Mouse (Mus musculus) layer of hippocampus, adult 18-20 months (tissue): Measurements from ENCODE around the gene Atf5. TPM values are rescaled to one million over a fixed set of nuclear protein-coding genes. Genes with fewer than 3 reads are reported as not detected.

Experiments
- DNase-seq, 2 experiments: peaks; one replicate each; pipeline ENCODE4 v3.0.0; 2022; ENCODE audit warnings: low spot score in 2 of 2
- total RNA-seq, 2 experiments: library from RNA; stranded (reverse); gene quantifications; 2 replicates each; pipeline ENCODE4 v1.2.3; 2021

Atf5 gene
- total RNA-seq, 2 experiments from 2014 or later = 27.4 to 27.9 TPM

DNA sequence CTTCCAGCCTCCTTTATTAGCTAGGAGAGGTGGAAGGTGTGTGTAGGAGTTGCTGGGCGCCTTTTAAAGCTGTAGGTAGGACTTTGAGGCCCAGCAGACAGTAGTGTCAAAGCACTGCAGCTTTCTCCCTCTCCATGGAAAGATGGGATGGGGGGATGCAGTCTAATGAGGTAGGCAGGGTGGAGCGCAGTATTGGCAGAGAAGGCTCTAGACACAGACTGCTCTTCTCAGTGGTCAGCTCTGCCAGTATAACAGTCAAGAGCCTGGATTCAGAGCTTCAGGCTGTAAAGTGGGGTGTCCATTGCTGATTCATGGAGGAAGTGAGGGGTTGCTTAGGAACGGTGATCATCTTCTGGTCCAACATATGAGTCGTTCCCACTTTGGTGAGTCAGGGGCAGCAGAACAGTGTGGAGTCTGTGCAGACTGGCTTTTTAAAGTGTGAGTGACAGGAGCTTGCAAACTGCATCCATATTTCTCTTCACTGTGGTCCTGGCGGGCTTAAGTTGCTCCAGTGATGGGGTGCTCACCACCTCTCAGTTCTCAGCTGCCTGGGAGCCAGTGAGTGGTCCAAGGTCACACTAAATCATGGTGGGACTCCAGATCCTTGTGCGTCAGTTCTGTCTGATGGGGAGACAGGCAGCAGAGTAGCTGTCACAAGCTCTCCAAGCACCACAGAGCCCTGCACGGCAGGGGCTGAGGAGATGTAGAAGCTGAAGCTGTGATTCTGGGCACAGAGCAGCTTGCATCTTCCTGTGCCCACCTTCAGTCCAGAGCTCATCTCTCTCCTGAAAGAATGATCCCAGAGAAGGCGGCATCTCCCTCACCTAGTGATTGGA lies 34.5 kb upstream of the Atf5 start:
- DNase-seq = no peak

DNA sequence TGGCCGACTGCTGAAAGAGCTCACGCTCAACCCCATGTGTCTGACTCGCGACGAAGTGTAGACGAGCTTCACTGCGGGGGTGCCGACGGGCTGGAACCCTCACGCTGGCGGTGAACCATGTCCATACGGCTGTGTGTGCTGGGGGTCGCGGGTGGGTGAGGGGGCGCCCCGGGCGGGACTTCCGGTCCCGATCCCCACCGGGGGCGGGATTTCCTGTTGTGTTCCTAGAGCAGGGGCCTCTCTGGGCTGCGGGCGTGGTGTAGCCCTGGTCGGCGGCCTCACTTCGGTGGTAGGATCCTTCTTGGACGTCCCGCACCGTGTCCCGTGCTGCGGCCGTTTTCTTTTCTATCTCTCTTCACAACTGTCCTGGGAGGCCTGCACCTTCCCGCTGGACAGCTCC lies 33.7 kb upstream of the Atf5 start:
- DNase-seq = peak in 1 of 2 experiments; percentile 78

GRCm38 (mm10) chr7:44849416-44850111 lies 33.1 kb upstream of the Atf5 start:
- DNase-seq = peak; percentile 90 to 96

DNA sequence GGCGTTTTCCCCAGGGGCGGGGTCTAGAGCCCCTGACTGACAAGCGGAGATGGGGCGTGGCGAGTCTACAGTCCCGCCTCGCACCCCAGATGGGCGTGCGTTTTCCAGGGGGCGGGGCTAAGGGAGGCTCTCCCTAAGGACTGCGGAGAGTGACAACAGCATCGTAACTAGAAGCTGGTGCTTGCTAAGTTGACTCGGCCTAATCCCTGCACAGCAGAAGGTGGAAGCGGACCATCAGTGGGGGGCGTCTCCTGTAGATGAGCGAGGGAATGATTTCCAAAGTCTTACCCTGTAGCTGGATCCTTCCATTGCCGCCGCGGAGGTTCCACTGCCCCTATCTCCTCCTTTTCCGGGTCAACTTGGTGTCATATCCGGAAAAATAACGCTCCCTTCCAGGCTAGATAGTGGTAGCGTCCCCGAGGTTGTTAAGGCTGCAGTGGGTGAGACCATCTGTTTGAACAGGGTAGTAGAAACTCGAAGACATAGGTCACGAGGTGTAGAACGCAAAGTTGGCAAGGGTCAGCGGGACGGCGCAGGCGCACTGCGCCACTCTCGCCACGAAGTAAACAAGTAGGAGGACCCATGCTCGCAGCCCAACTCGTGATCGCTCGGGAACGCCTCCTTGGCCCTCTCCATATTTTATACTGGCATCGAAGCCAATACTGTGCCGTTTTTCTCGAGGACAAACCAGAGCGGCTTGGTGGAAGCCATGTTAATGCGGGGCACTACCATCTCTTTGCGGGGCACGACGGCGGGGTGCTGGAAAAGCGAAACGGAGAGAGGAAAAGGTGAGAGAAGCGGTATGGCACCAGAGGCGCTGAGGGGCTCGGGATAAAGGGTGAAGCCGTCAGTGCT lies 32.3 kb upstream of the Atf5 start, which contains the start of the genes Akt1s1 and Tbc1d17:
Akt1s1 (plus strand) TSS at position 431 of the 855 bp plus-strand sequence.
Tbc1d17 (minus strand) TSS at position 519 of the 855 bp plus-strand sequence.
- peak; percentile 100 for DNase-seq

DNA sequence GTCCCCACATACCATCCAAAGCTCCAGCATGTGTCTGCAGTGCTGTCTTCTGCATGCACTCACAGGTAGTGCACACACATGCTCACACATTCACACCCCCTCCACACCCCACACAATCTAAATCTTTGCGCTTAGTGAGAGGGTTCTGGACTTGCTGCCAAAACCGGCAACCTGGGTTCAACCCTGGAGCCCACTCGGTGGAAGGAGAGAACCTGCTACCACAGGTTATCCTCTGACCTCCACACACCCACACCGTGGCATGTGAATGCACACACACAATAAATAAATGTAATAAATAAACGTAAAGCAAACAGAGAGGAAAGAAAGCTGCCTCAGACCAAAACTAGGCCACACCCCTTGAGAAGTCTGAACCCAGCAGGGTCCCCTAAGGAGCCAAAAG lies 31.3 kb upstream of the Atf5 start:
- DNase-seq = no peak

- no peak for DNase-seq
These were observed 30.3 kb upstream of the Atf5 start for GRCm38 (mm10) chr7:44846804-44847203.

- no peak for DNase-seq
These were observed 28.5 kb upstream of the Atf5 start for GRCm38 (mm10) chr7:44845006-44845405.

- DNase-seq = no peak
These were observed 25.5 kb upstream of the Atf5 start for GRCm38 (mm10) chr7:44841825-44842463.

GRCm38 (mm10) chr7:44840426-44840825 lies 24.0 kb upstream of the Atf5 start:
- DNase-seq = no peak

- peak in 1 of 2 experiments; percentile 66 for DNase-seq
These were observed 23.2 kb upstream of the Atf5 start for GRCm38 (mm10) chr7:44839491-44840191.

DNA sequence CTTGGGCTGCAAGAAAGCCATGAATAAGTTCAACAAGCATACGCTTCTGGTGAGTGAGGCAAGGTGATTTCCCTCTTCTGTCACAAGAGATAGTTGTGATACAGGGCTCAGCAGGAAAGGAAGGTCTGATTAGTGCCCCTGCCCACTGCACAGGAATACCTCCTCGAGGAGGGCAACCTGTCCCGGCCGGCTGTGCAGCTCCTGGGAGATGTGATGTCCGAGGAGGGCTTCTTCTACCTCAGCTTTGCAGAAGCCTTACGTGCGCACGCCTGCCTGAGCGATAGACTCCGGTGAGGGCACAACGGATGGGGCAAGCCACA lies 22.7 kb upstream of the Atf5 start:
- no peak for DNase-seq

GRCm38 (mm10) chr7:44838073-44838472 lies 21.6 kb upstream of the Atf5 start:
- DNase-seq = no peak

- DNase-seq = no peak
These were observed 20.1 kb upstream of the Atf5 start for GRCm38 (mm10) chr7:44836423-44837053.

- no peak for DNase-seq
These were observed 19.6 kb upstream of the Atf5 start for GRCm38 (mm10) chr7:44836016-44836404.

DNA sequence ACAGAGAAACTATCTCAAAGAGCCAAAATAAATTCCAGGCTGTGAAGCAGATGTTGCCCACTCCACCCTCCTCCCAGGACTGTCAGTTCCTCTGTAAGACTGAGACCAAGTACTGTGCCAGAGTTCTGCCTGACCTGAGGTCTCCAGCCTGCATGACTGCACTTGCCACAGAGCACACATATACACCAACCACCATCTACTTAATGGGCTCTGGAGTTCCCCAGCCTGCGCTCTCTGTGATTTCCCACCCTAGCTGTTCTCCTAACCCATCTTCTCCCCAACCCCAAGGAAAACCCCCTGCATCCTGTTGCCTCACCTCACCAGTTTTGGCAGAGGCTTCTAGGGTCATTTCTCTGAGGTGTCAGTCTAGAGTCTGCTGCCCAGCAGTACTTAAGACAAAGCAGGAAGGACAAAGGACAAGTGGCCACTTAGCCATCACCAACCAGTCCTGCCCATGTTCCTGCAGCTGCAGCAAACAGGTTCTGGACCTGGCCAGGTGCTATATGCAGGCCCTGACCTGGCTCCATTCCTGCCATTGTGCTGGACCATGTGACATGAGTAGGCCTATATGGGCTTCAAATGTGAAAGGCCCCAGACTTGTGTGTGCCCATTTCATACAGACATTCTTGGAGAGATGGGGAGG lies 19.0 kb upstream of the Atf5 start:
- DNase-seq = no peak

- DNase-seq = no peak
These were observed 16.3 kb upstream of the Atf5 start for GRCm38 (mm10) chr7:44832763-44833162.

DNA sequence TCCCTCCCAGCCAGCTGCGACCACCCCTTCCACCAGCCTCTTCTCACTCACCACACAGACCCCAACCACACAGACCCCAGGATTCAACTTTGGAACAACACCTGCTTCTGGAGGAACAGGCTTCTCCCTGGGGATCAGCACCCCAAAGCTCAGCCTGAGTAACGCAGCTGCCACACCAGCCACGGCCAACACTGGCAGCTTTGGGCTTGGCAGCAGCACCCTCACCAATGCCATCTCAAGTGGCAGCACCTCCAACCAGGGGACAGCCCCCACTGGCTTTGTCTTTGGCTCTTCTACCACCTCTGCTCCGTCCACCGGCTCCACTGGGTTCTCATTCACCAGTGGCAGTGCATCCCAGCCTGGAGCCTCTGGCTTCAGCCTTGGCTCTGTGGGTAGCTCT lies 12.2 kb upstream of the Atf5 start:
- DNase-seq = no peak

- no peak for DNase-seq
These were observed 10.3 kb upstream of the Atf5 start for GRCm38 (mm10) chr7:44826771-44827170.

GRCm38 (mm10) chr7:44824872-44825271 lies 8.4 kb upstream of the Atf5 start:
- DNase-seq = peak; percentile 58 to 84
